Mouse (Mus musculus) liver, adult 2 months (tissue): ENCODE data around the gene 1700029I15Rik. TPM values are rescaled to one million over a fixed set of nuclear protein-coding genes. Genes with fewer than 3 reads are reported as not detected.

Source experiments
- DNase-seq: peaks from one replicate; pipeline ENCODE4 v3.0.0-alpha.2; 2011; ENCODE audit warnings: low read depth, low spot score; ENCODE audit errors: extremely low read depth
- H3K27ac ChIP-seq: fragments of 200-500 bp; replicated peaks from 2 replicates; pipeline ENCODE4 v1.5.1; 2012; ENCODE audit warnings: low read depth, mild to moderate bottlenecking, control low read depth, inconsistent platforms, low read length; ENCODE audit not compliant: insufficient read depth
- H3K27me3 ChIP-seq: fragments of 200-500 bp; 2 replicates; pipeline ENCODE4 v1.6.1; 2012; ENCODE audit warnings: mild to moderate bottlenecking, moderate library complexity, low read length, inconsistent platforms; ENCODE audit not compliant: control insufficient read depth, insufficient read depth
- H3K36me3 ChIP-seq: fragments of 200-500 bp; 2 replicates; pipeline ENCODE4 v1.6.1; 2012; ENCODE audit warnings: low read length, inconsistent platforms; ENCODE audit not compliant: control insufficient read depth, insufficient read depth
- H3K4me1 ChIP-seq: fragments of 200-500 bp; 2 replicates; pipeline ENCODE4 v1.6.1; 2011; ENCODE audit warnings: low read length; ENCODE audit not compliant: control insufficient read depth, insufficient read depth
- H3K4me3 ChIP-seq: fragments of 200-500 bp; 2 replicates; pipeline ENCODE4 v1.5.1; 2011; ENCODE audit warnings: low read depth, mild to moderate bottlenecking, control low read depth, low read length, moderate library complexity; ENCODE audit not compliant: insufficient read depth
- H3K79me2 ChIP-seq: fragments of 200-500 bp; 2 replicates; pipeline ENCODE4 v1.6.1; 2012; ENCODE audit warnings: inconsistent platforms, mild to moderate bottlenecking, low read length, moderate library complexity; ENCODE audit not compliant: control insufficient read depth, insufficient read depth
- H3K9ac ChIP-seq: fragments of 200-500 bp; 2 replicates; pipeline ENCODE4 v1.6.1; 2012; ENCODE audit warnings: low read depth, mild to moderate bottlenecking, control low read depth, inconsistent platforms, low read length
- CTCF ChIP-seq: fragments of 200-500 bp; IDR thresholded peaks from 2 replicates; pipeline ENCODE4 v1.5.1; 2011; ENCODE audit warnings: low read depth, low read length, control low read depth
- POLR2A ChIP-seq: fragments of 200-500 bp; IDR thresholded peaks from 2 replicates; pipeline ENCODE4 v1.6.1; 2011; ENCODE audit warnings: low read length, control low read depth; ENCODE audit not compliant: insufficient read depth; ENCODE audit errors: extremely low read depth
- WGBS: fragments of 180-500 bp; shearing (Covaris S2); methylation state at CpG from one replicate; pipeline ENCODE4 v1.1.7; 2018; 5-methylcytosine and 5-hydroxymethylcytosine counted together
- polyA plus RNA-seq: library from polyadenylated mRNA; depleted of rRNA; stranded (reverse); fragments of >200 nt; gene quantifications from 2 replicates; pipeline ENCODE4 v1.2.3, GENCODE M21; 2012
- total RNA-seq: library from RNA; depleted of rRNA; stranded (reverse); fragments of >200 nt; gene quantifications from 2 replicates; pipeline ENCODE4 v1.2.3, GENCODE M21; 2014

1700029I15Rik gene
- total and polyA plus RNA-seq, 2 experiments = 1.3 to 3.3 TPM

GRCm38 (mm10) chr2:92375788-92376187, 6.5 kb upstream of the 1700029I15Rik start:
- peak overlapping the region; percentile 87 for H3K9ac ChIP-seq
- H3K36me3 ChIP-seq = peaks cover 21% of the 10 kb centered on the region
- no peak for TF ChIP-seq CTCF
- TF ChIP-seq POLR2A = no peak
- peak overlapping the region; percentile 94 for H3K4me3 ChIP-seq
- H3K27me3 ChIP-seq = no peaks in the 10 kb centered on the region
- H3K79me2 ChIP-seq = peaks cover 6% of the 10 kb centered on the region; the same call in 1 of the 2 replicates
- H3K27ac ChIP-seq = peak overlapping the region; percentile 96
- peak; percentile 52 for DNase-seq
- WGBS = 1% methylated on average over 10 of the region's 10 CpGs
- H3K4me1 ChIP-seq = peaks cover 8% of the 10 kb centered on the region; the same call in 1 of the 2 replicates

GRCm38 (mm10) chr2:92376300-92376699, 6.0 kb upstream of the 1700029I15Rik start:
- peaks cover 24% of the 10 kb centered on the region for H3K36me3 ChIP-seq
- H3K27me3 ChIP-seq = no peaks in the 10 kb centered on the region
- DNase-seq = peak; percentile 78
- peak overlapping the region; percentile 87 for H3K9ac ChIP-seq
- H3K4me1 ChIP-seq = peaks cover 8% of the 10 kb centered on the region; the same call in 1 of the 2 replicates
- H3K79me2 ChIP-seq = peaks cover 6% of the 10 kb centered on the region; the same call in 1 of the 2 replicates
- peak overlapping the region; percentile 94 for H3K4me3 ChIP-seq
- WGBS = 20% methylated on average over 6 of the region's 6 CpGs
- peak overlapping the region; percentile 96 for H3K27ac ChIP-seq
- TF ChIP-seq CTCF (no peak), POLR2A (no peak)

GRCm38 (mm10) chr2:92377320-92377719, 5.0 kb upstream of the 1700029I15Rik start:
- DNase-seq = no peak
- Histone ChIP-seq H3K36me3 (peaks cover 25% of the 10 kb centered on the region), H3K4me3 (no peak overlapping the region), H3K79me2 (peaks cover 6% of the 10 kb centered on the region; the same call in 1 of the 2 replicates), H3K27me3 (no peaks in the 10 kb centered on the region), H3K9ac (no peak overlapping the region), H3K27ac (no peak overlapping the region), H3K4me1 (peaks cover 8% of the 10 kb centered on the region; the same call in 1 of the 2 replicates)
- 85% methylated on average over 7 of the region's 7 CpGs for WGBS
- no peak for TF ChIP-seq POLR2A
- no peak for TF ChIP-seq CTCF

- H3K27ac ChIP-seq = no peak overlapping the region
- TF ChIP-seq POLR2A = no peak
- peaks cover 6% of the 10 kb centered on the region; the same call in 1 of the 2 replicates for H3K79me2 ChIP-seq
- 79% methylated on average over 17 of the region's 17 CpGs for WGBS
- no peak for DNase-seq
- H3K27me3 ChIP-seq = no peaks in the 10 kb centered on the region
- no peak overlapping the region for H3K4me3 ChIP-seq
- no peak overlapping the region for H3K9ac ChIP-seq
- 0 out of 2 replicates have a peak, but pooled peaks cover 4% of the 10 kb centered on the region for H3K4me1 ChIP-seq
- H3K36me3 ChIP-seq = peaks cover 25% of the 10 kb centered on the region
Measured at GRCm38 (mm10) chr2:92379783-92380494, 2.4 kb upstream of the 1700029I15Rik start.

- 53% methylated on average over 6 of the region's 6 CpGs for WGBS
- H3K36me3 ChIP-seq = peaks cover 25% of the 10 kb centered on the region
- H3K27ac ChIP-seq = no peak overlapping the region
- H3K9ac ChIP-seq = no peak overlapping the region
- H3K27me3 ChIP-seq = no peaks in the 10 kb centered on the region
- peak; percentile 83 for DNase-seq
- no peak overlapping the region for H3K4me3 ChIP-seq
- peaks cover 6% of the 10 kb centered on the region; the same call in 1 of the 2 replicates for H3K79me2 ChIP-seq
- no peak for TF ChIP-seq CTCF
- no peak for TF ChIP-seq POLR2A
- H3K4me1 ChIP-seq = 0 out of 2 replicates have a peak, but pooled peaks cover 4% of the 10 kb centered on the region
Measured at GRCm38 (mm10) chr2:92380495-92381050, 1.8 kb upstream of the 1700029I15Rik start.
